Mouse (Mus musculus): ENCODE data around the gene Gm44511. TPM values are rescaled to one million over a fixed set of nuclear protein-coding genes. Genes with fewer than 3 reads are reported as not detected.
A peak's percentile ranks its signal among the peaks of the same experiment; 100 is the strongest.

Gene Gm44511
- total RNA-seq (2015; ENCODE audit: low replicate concordance) (1.7 and 3.8 TPM in 2 replicates), total RNA-seq (2017; ENCODE audit: low replicate concordance) (not detected in 2 replicates)

- ATAC-seq (replicated peaks; ENCODE audit: low FRiP score, poor library complexity, severe bottlenecking), result no peak
Observed at GRCm38 (mm10) chr6:128826132-128826531, at the start of gene Gm44511, which contains the start of gene Klrb1b. TSS of gene Gm44511 (minus strand) at chr6:128826315. TSS of gene Klrb1b (minus strand) at chr6:128826331.

DNA sequence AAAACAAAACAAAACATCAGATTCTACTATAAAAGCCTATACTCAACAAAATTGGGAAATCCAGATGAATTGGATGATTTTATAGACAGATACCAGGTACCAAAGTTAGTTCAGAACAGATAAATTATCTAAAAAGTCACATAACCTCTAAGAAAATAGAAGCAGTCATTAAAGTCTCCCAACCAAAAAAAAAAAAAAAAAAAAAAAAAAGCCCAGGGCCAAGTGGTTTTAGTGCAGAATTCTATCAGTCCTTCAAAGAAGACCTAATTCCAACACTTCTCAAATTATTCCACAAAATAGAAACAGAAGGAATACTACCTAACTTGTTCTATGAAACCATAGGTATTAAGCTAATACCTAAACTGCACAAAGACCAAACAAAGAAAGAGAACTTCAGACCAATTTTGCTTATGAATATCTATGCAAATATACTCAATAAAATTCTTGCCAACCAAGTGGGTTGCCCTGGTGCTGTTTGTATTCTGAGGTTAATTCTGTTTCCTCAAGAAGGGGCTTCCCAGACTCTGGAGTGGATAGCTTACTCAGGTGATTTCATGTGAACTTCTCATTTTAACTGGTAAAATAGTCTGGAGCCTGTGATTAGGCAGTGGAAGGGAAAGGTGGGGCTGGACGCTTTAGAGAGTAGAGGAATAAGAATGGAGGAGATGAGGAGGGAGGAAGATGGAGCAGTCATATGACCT is 45.9 kb upstream of the Gm44511 start:
- no peak for ATAC-seq (replicated peaks; ENCODE audit: low FRiP score, poor library complexity, severe bottlenecking)

- no peak for ATAC-seq (replicated peaks; ENCODE audit: low FRiP score, poor library complexity, severe bottlenecking)
Observed at GRCm38 (mm10) chr6:128868861-128869260, 42.7 kb upstream of the Gm44511 start.

DNA sequence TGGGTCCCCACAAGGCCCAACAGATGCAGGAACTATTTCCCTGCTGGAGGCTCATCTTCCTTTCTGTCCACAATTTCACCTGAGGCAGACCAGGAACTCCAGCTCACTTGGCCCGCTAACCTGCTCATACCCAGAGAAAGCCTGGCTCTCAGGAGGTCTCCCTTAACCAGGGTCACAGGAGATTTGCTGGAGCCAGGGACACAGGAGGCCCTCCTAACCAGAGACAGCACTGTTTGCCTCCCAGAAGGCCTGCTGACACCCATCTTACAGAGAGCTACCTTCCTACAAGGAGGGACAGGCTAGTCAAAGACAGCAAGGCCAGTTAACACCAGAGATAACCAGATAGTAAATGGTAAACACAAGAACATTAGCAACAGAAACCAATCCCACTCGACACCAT is 31.9 kb upstream of the Gm44511 start:
- no peak for ATAC-seq (replicated peaks; ENCODE audit: low FRiP score, poor library complexity, severe bottlenecking)

- ATAC-seq (replicated peaks; ENCODE audit: low FRiP score, poor library complexity, severe bottlenecking), result no peak
Observed at GRCm38 (mm10) chr6:128856250-128856649, 30.1 kb upstream of the Gm44511 start.

GRCm38 (mm10) chr6:128855477-128855876 is 29.4 kb upstream of the Gm44511 start:
- ATAC-seq (replicated peaks; ENCODE audit: low FRiP score, poor library complexity, severe bottlenecking), result no peak

- no peak for ATAC-seq (replicated peaks; ENCODE audit: low FRiP score, poor library complexity, severe bottlenecking)
Observed at GRCm38 (mm10) chr6:128854895-128855294, 28.8 kb upstream of the Gm44511 start.

- ATAC-seq (replicated peaks; ENCODE audit: low FRiP score, poor library complexity, severe bottlenecking), result peak; percentile 81
Observed at GRCm38 (mm10) chr6:128854024-128854820, 28.1 kb upstream of the Gm44511 start.

GRCm38 (mm10) chr6:128852766-128853165 is 26.7 kb upstream of the Gm44511 start:
- ATAC-seq (replicated peaks; ENCODE audit: low FRiP score, poor library complexity, severe bottlenecking), result no peak

GRCm38 (mm10) chr6:128851151-128851550 is 25.0 kb upstream of the Gm44511 start:
- no peak for ATAC-seq (replicated peaks; ENCODE audit: low FRiP score, poor library complexity, severe bottlenecking)

GRCm38 (mm10) chr6:128850671-128851070 is 24.6 kb upstream of the Gm44511 start:
- no peak for ATAC-seq (replicated peaks; ENCODE audit: low FRiP score, poor library complexity, severe bottlenecking)

DNA sequence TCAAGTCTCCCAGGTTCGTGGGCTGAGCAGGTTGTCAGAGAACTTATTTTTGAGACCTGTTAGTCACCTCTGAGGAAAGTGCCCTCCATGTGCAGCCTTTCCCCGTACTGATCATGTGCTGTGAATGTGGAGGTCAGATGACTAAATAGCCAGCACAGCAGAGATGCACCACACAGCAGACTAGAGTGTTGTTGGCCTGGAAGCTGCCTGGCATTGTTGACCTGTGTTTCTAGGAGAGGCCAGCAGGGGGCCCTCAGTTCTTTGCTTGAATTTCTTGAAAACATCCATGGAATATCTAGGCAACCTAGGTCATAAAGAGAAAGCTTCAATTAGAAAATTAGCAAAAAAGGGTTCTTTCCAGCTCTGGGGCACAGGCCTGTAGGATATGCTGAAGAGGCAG is 23.8 kb upstream of the Gm44511 start:
- no peak; the same call in 1 of the 2 replicates for ATAC-seq (replicated peaks; ENCODE audit: low FRiP score, poor library complexity, severe bottlenecking)

DNA sequence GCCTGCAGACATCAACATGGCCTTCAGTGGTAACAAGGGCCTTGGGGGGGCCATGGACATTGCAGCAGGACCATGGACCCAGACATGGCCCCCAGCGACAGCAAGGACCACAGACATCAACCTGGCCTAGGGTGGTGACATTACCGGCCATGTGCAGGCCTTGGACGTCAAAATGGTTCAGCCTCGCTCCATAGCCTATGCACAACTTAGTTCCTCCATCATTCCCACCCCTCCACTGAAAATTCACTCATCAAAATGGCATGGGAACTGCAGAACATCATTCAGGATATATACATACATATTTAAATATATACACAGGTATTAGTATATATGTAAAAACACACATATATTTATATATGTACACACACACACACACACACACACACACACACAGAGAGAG is 21.3 kb upstream of the Gm44511 start:
- ATAC-seq (replicated peaks; ENCODE audit: low FRiP score, poor library complexity, severe bottlenecking), result no peak

DNA sequence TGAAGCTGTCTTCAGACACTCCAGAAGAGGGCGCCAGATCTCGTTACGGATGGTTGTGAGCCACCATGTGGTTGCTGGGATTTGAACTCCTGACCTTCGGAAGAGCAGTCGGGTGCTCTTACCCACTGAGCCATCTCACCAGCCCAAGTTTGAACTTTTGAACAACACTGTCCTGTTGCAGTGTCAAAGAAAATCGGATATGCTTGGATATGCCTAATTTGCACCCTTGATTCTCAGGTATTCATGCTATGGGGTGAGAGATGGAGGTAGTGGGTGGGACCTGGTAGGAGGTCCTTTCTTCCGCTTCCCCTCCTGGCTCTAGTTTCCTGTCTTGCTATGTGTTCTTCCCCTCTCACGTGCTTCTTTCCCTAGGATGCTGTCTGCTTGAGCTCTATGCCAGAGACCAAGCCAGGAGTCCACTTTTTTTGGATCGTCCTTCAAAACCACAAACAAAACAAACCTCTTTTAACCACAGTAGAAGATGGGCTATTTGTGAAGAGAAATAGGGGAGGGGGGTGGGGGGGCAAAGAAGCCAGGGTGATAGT is 20.0 kb upstream of the Gm44511 start:
- ATAC-seq (replicated peaks; ENCODE audit: low FRiP score, poor library complexity, severe bottlenecking), result no peak

DNA sequence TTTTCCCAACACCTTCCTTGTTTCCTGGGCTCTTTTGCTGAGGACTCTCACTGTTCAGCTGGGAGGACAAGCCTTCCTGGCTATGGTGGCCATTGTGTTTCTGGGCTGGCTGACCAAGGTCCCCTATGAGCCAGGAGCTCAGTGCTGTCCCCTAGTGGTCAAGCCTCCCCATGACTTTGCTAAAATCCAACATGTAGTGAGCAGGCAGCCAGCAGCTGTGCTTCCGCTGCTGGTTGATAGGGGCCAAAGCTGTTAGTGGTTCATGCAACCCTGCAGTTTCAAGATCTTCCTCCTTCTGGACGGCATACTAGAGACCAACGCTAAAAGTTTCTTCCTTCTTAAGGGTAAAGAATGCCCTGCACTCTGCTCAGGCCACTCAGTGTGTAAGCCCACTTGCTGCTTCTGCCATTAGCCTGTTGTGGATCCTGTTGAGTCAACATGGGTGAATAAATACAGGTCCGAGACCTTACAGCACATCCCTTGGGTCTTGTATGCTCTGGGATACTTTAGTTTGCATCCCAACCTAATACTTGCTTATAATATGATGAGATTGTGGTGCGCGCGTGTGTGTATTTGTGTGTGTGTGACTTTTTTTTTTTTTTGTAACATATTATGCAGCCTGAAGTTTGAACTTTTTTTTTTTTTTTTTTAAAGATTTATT is 19.3 kb upstream of the Gm44511 start:
- ATAC-seq (replicated peaks; ENCODE audit: low FRiP score, poor library complexity, severe bottlenecking), result peak; percentile 71

DNA sequence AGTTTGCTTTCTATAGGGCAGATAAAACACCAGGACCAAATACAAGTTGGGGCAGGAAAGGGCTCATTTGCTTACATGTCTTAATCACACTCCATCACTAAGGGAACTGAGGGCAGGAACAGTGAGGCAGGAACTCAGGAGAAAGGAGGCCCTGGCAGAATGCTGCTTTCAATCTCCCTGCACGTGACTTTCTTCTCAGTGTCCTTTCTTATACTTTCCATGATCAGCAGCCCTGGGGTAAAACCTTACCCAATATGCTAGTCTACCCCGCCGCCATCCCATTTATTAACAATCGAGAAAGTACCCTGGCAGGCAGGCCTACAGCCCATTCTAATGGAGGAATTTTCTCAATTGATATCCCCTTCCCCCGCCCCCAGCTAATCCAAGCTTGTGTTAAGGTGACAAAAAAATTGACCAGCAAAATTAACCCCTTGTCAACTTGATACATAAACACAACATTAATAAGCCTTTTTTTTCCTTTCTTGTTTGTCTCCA is 18.5 kb upstream of the Gm44511 start:
- ATAC-seq (replicated peaks; ENCODE audit: low FRiP score, poor library complexity, severe bottlenecking), result no peak

DNA sequence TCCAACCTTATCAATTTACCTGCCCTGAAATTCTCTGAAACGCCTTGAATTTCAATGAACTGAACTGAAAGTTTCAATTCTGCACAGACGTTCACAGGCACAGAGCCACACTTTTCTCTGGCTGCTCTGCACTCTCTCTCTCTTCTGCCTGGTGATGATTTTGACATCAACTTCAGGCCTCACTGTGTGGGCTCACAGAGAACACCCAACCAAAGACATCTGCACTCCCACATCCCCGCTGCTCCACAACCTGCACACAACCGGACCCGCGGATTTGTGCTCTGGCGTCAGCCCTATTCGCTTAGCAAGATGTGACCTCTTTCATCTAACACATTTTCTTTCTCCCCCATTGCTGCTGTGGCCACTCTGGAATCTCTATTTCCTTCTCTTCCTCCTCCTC is 18.0 kb upstream of the Gm44511 start:
- no peak for ATAC-seq (replicated peaks; ENCODE audit: low FRiP score, poor library complexity, severe bottlenecking)

DNA sequence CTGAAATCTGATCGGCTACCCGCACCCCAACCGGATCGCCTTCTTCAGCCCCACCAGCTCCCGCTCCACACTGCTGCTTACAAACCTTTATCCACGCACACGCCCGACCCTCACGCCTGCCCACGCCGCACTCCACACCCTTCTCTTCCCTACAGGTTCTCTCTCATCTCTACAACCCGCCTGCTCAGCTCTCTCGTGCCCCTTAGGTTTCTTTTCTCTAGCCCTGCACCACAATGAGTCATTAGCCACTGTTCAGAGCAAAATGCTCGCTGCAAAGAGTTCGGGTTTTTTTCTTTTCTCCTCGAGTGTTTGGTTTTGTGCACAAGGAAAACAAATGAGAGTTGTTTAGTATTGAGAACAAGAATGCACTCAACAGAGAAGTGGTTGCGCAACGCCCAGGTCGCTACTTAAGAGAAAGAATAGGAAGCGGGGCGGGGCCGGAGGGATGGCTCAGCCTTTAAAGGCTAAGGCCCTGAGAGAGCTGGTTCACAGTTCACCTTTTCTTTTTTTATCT is 17.4 kb upstream of the Gm44511 start:
- no peak for ATAC-seq (replicated peaks; ENCODE audit: low FRiP score, poor library complexity, severe bottlenecking)

DNA sequence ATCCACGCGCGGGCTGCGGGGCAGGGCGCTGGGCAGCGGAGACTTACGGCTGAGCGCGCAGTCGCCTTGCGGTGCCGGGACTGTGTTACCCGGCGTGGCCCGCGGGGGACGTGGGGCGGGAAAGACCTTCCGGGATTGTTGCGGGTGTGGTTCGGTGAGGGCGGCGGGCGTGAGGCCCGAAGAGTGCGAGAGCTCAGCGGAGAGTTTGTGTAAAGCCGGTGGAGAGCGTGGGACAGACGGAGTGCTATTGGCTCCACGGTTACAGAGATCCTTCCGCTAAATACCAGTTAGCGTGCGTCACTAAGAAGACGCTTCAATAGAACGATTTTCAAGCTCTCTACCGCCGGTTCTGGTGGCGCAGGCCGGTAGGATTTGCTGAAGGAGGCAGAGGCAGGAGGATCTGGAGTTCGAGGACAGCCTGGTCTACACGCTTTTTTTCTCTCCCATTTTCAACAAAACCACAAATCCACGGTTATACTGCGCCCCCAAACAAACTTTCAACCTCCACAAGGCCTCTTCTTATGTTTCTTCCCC is 16.9 kb upstream of the Gm44511 start:
- ATAC-seq (replicated peaks; ENCODE audit: low FRiP score, poor library complexity, severe bottlenecking), result peak; percentile 52
